ENCODE assay signal across 19 mouse cellular contexts in the genomic region with DNA sequence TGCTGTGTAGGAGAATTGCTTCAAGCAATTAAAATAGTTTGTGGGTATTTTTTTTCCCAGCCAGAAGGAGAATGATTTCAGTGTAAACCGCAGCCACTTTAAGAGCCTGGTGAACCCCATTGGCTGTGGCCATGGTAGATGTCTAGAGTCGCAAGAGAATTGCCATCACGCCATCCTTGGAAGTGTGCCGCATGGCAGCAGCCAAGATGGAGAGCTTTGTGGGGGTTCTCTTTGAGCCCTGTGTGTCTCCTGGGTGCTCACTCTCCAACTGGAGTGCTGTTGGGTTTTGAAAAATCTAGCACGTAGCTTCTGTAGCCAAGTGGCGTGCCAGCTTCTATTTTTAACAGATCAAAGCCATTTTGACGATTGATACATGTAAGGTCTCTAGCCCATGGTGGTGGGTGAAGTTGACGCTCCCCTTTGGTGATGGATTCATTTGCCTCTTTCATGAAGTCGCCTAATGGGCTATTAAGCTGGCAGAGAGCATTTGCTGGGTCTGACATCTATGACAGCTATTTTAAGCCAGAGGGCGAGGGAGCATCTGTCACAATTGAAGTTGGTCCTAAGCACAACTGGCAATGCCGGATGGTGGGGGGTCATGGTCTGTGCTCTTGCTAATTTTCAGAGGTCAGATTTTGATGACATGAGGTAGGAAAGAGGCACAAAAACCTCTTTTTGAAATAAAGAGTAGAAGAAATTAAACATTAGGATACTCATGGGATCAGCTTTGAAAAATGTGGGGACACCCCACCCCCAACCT.
DNase-seq lines count a peak whose midpoint lies in the region; ATAC-seq and TF ChIP-seq lines count a peak whose summit lies in the region.
"Had no signal": no experiment of that assay in that cellular context is flagged by ENCODE, and none has a peak within 500 bp of the region (broad histone marks: within the 10 kb centered on the region; RNA-seq: fewer than 3 reads in every experiment).

No protein-coding gene starts in this region.

- no peaks in the 10 kb centered on the region for H3K27me3 ChIP-seq in forebrain, postnatal 0 days (ENCODE audit: insufficient read depth, low read length)
- no peaks in the 10 kb centered on the region for H3K27me3 ChIP-seq in forebrain, embryonic 11.5 days (ENCODE audit: control insufficient read depth, insufficient read depth, low read length)
- H3K27me3 ChIP-seq: heart, embryonic 13.5 days; kidney, embryonic 15.5 days; megakaryocyte, embryonic 14.5 days had no signal

- ATAC-seq in forebrain, postnatal 0 days = peak; percentile 70
- no peak for ATAC-seq in forebrain, embryonic 11.5 days (replicated peaks; ENCODE audit: low FRiP score)
- ATAC-seq: intestine, embryonic 16.5 days; liver, postnatal 0 days had no signal

- TF ChIP-seq CTCF in forebrain, postnatal 0 days (IDR thresholded peaks at IDR 0.05; ENCODE audit: low read depth) = no peak

- H3K9me3 ChIP-seq in forebrain, postnatal 0 days (ENCODE audit: low read length) = no peaks in the 10 kb centered on the region
- H3K9me3 ChIP-seq in forebrain, embryonic 11.5 days (ENCODE audit: control insufficient read depth, low read length) = no peaks in the 10 kb centered on the region
- H3K9me3 ChIP-seq: G1E; heart, embryonic 13.5 days; kidney, embryonic 15.5 days had no signal

- no peaks in the 10 kb centered on the region; the same call in 1 of the 2 replicates for H3K4me1 ChIP-seq in forebrain, postnatal 0 days (ENCODE audit: insufficient read depth)
- H3K4me1 ChIP-seq in forebrain, embryonic 11.5 days (replicated peaks; ENCODE audit: control insufficient read depth, insufficient read depth, low read length) = no peaks in the 10 kb centered on the region
- H3K4me1 ChIP-seq: heart, embryonic 13.5 days; kidney, embryonic 15.5 days; megakaryocyte, embryonic 14.5 days had no signal

- no peak overlapping the region for H3K27ac ChIP-seq in forebrain, postnatal 0 days (ENCODE audit: low read depth, low read length)
- no peak overlapping the region for H3K27ac ChIP-seq in forebrain, embryonic 11.5 days (ENCODE audit: low read depth, low read length)
- H3K27ac ChIP-seq: heart, embryonic 13.5 days; kidney, embryonic 15.5 days had no signal

- H3K36me3 ChIP-seq in forebrain, postnatal 0 days (ENCODE audit: insufficient read depth) = no peaks in the 10 kb centered on the region
- no peaks in the 10 kb centered on the region for H3K36me3 ChIP-seq in forebrain, embryonic 11.5 days (ENCODE audit: control insufficient read depth, insufficient read depth, low read length)
- H3K36me3 ChIP-seq: G1E; heart, embryonic 13.5 days; kidney, embryonic 15.5 days had no signal

- no peak overlapping the region for H3K4me3 ChIP-seq in forebrain, postnatal 0 days (ENCODE audit: low read depth, low read length)
- H3K4me3 ChIP-seq in forebrain, embryonic 11.5 days (ENCODE audit: low read depth, low read length) = no peak overlapping the region
- H3K4me3 ChIP-seq: heart, embryonic 13.5 days; kidney, embryonic 15.5 days; megakaryocyte, embryonic 14.5 days; myocyte had no signal

- H3K9ac ChIP-seq in forebrain, postnatal 0 days = no peak overlapping the region
- H3K9ac ChIP-seq in forebrain, embryonic 11.5 days (ENCODE audit: low read length) = no peak overlapping the region
- H3K9ac ChIP-seq: heart, embryonic 13.5 days; kidney, embryonic 15.5 days; liver, postnatal 0 days had no signal

- H3K4me2 ChIP-seq in forebrain, postnatal 0 days (ENCODE audit: low read depth) = no peak overlapping the region
- H3K4me2 ChIP-seq in forebrain, embryonic 11.5 days (ENCODE audit: low read depth, low read length, severe bottlenecking) = no peak overlapping the region
- H3K4me2 ChIP-seq: heart, embryonic 13.5 days; kidney, embryonic 15.5 days had no signal

- peak; percentile 40 for DNase-seq in forebrain, postnatal 0 days
- no peak for DNase-seq in forebrain, embryonic 11.5 days (ENCODE audit: low spot score)
- peak; percentile 31 for DNase-seq in layer of hippocampus, adult 9-11 months
- DNase-seq in layer of hippocampus, adult 8-10 months (ENCODE audit: low spot score in 2 of 2) = no peak
- peak; percentile 51 to 55 for DNase-seq in right cerebral cortex, postnatal 10 days (ENCODE audit: low spot score in 2 of 2)
- DNase-seq in right cerebral cortex, postnatal 14 days = no peak
- no peak for DNase-seq in kidney, postnatal 4 days
- DNase-seq: adrenal gland, postnatal 36 days; heart, postnatal 36 days; liver; liver, postnatal 0 days; lung, postnatal 14 days; thymus, postnatal 14 days had no signal

- WGBS in forebrain, postnatal 0 days = 52% methylated on average over 11 of the region's 11 CpGs
- whole genome bisulfite sequencing in forebrain, embryonic 11.5 days = 87% methylated on average over 11 of the region's 11 CpGs

Comparison
In these comparisons a context has a peak if more than half of its experiments do, and no peak if none do; other contexts are left out.
1. DNase-seq: peak in forebrain, postnatal 0 days (single experiment), layer of hippocampus, adult 9-11 months (single experiment) and right cerebral cortex, postnatal 10 days (2 of 2); none in forebrain, embryonic 11.5 days (single experiment), layer of hippocampus, adult 8-10 months (0 of 2), right cerebral cortex, postnatal 14 days (single experiment) and kidney, postnatal 4 days (0 of 2).